Mouse (Mus musculus) Muller cell, postnatal 12 days (primary cell): ENCODE results near the gene Tbx19.

Experiments
- DNase-seq: peaks from one replicate; pipeline ENCODE4 v3.0.0-alpha.2; 2015; ENCODE audit errors: inconsistent ontology term

Gene Tbx19

GRCm38 (mm10) chr1:165185116-165185515 lies 24.5 kb upstream of the Tbx19 start:
- no peak for DNase-seq

DNA sequence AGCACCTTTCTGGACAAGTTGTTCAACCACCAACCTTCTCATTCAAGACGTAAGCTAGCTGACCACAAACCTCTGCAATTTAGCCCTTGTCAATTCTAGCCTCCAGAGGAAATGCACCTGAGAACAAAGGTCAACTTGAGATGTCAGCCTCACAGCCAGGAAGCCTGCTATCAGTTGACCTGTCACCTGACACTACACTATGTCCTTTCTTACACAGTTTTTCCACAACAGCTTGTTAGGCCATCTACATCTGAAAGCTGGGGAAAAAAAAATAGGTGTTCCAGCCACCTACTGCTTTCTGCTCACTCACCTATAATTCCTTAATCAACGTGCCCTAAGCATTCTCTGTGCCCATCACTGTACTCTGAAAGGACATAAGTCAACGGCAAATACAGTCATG lies 23.6 kb upstream of the Tbx19 start:
- no peak for DNase-seq

DNA sequence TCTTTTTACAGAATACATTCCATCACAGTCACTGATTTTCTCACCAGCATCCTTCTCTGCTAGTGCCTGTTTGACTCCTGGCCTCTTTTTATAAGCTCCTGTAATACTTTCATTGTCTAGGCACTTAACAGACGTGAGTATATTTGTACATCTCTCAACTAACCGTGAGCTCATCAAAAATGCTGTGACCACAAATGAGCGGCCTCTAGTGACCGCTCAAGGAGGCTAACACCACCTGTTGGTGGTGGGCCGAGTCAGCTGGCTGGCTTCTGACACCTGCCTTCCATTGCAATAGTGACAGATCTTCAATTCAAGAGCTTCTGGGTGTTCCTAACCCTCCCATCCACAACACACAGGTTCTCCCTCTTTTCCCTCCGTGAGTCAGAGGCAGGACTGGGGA lies 22.8 kb upstream of the Tbx19 start:
- no peak for DNase-seq

DNA sequence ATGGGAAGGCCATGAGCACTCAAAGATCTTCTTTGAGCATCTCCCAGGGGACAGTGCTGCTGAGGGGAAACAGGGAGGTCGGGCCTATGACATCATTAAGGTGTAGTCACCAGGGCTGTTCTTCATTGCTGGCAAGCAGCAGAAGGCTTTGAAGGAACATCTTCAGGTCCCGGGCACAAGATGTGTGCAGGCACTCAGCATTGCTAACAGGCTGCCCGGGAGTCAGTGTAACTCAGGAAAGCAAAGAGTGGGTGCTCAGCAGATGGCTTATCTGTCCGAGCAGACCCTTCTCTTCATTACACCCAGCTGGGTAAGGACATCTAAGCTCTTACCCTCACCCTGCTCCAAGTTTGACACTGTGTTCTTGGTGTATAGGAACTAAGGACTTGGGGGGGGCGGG lies 18.7 kb upstream of the Tbx19 start:
- no peak for DNase-seq

DNA sequence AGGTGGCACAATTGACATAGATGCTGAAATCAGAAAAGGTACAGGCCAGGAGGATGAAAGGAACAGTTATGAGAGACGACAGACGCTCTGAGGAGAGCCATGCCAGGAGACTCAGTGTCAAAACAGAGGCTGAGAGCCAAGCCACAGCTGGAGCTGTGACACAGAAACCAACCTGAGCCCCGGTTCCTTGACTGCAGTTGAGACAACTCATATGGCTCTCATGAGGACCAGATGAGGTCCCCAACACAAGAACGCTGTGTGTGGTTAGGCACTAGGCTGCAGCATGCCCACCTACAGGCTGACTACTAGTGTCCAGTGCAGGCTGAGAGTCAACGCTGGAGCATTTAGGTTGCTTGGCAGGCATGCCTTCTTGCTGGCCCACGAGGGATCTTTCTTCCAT lies 17.5 kb upstream of the Tbx19 start:
- DNase-seq, result no peak

GRCm38 (mm10) chr1:165174059-165174616 lies 13.6 kb upstream of the Tbx19 start:
- no peak for DNase-seq

GRCm38 (mm10) chr1:165171277-165171676 lies 10.7 kb upstream of the Tbx19 start:
- DNase-seq, result no peak

GRCm38 (mm10) chr1:165170157-165170556 lies 9.6 kb upstream of the Tbx19 start:
- no peak for DNase-seq

DNA sequence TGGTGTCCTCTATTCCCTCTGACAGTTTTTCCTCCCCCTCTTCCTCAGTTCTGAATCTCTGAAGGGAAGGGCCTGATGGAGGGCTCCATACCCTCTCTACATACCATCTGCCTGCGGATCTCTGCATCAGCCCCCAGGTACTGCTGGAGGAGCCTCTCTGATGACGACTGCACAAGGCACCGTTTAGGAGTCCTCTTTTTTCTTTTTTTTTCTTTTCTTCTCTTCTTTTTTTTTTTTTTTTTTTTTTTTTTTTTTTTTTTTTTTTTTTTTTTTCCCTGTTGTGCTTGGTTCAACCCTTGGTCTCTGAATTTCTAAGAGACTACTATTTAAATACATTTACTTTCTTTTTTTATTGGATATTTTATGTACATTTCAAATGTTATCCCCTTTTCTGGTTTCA lies 8.9 kb upstream of the Tbx19 start:
- DNase-seq, result no peak

GRCm38 (mm10) chr1:165164920-165165319 lies 4.3 kb upstream of the Tbx19 start:
- no peak for DNase-seq

GRCm38 (mm10) chr1:165158841-165159240 lies 1.7 kb downstream of the Tbx19 start:
- DNase-seq, result no peak

- DNase-seq, result no peak
These were observed 6.4 kb downstream of the Tbx19 start for GRCm38 (mm10) chr1:165154162-165154561.

DNA sequence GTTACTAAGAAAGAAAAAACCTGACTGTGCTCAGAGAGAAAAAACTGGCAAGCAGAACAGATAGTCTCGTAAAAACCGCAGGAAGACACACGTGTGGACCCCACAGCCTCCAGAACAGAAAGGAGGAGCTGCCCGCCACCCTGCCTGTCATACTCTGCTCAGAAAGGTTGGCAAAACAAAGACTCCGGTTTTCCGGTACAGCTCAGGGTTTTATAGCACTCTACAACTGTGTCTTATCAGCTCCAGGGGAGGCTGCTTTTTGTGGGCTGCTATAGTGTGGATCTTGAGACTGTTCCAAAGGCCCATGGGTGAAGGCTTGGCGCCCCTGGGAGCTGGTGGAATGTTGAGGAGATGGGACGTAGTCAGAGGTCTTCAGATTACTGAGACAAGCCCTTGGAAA lies 9.4 kb downstream of the Tbx19 start:
- no peak for DNase-seq

GRCm38 (mm10) chr1:165142343-165142916 lies 18.1 kb downstream of the Tbx19 start:
- DNase-seq, result no peak

DNA sequence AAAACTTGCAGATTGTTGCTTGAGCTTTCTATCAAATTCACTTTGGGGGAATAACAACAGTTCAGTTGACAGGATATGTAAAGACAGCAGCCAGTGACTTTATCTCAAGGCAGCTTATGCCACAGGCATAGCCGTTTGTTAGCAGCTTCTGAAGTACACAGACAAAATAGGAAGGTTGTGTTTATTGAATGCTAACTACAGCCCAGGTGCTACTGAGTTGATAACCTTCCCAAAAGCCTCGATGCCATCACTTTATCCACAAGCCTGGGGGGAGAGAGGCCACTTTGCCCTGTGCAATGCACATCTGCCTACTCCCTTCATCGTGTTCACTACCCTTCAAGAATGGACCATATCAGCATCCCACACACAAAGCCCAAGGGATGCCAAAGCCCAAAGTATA lies 20.3 kb downstream of the Tbx19 start:
- DNase-seq, result no peak

GRCm38 (mm10) chr1:165133858-165134257 lies 26.7 kb downstream of the Tbx19 start:
- no peak for DNase-seq

DNA sequence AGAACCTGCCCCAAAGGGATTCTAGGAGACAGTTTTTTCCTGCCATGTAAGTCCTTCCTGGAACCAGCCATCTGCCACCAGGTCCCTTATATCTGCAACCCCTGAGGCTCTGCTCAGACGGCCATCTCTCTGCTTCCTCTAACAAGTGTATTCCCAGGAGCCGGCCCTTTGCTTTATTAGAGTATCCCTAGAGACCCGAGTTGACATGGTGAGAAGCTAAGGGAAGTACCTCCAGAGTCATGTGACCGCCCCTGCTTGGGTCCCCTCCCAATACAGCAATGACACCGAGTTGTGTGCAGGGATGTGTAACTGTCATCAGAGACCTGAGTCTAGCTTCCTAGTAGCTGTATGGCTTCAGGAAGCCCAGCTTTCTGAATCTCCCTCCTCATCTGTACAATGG lies 27.3 kb downstream of the Tbx19 start:
- no peak for DNase-seq

- DNase-seq, result peak; percentile 49
These were observed 28.2 kb downstream of the Tbx19 start for GRCm38 (mm10) chr1:165132187-165132877.

DNA sequence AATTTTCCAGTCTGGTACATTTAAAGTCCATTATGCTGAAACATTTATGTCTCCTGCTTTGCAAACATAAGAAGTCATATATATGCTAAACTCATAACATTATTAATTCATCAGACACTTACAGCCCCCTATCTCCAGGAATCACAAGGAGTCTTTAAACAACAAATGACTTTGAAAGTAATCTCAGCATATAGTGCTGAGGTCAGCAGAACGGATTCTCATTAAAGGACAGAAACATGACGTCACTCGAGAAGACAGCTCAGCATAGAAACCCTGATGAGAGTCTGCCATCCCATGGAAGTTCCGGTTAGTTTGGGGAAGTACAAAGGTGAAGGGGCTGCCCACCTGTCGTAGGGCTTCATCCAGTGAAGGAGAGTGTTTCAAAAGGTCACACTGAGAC lies 31.0 kb downstream of the Tbx19 start:
- no peak for DNase-seq

DNA sequence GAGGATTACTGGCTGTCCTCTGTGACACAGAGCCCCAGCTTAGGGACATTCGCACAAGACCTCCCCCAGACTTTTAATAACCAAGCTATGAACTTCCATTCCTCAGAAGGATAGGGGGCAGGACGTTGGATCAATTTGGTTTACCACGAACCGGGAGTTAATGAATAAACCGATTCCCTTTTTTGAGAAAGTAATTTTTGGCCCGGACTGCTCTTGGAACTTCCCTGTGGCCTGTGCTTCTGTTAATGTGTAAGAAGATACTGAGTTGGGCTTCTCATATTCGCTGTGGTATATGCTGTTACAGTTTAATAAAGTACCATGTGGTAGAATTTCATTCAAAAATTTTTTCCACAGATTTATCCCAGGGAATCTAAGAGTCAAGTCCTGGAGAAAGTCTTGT lies 39.5 kb downstream of the Tbx19 start:
- no peak for DNase-seq

GRCm38 (mm10) chr1:165120349-165120898 lies 40.1 kb downstream of the Tbx19 start:
- DNase-seq, result peak; percentile 76

GRCm38 (mm10) chr1:165119760-165120159 lies 40.8 kb downstream of the Tbx19 start:
- no peak for DNase-seq

DNA sequence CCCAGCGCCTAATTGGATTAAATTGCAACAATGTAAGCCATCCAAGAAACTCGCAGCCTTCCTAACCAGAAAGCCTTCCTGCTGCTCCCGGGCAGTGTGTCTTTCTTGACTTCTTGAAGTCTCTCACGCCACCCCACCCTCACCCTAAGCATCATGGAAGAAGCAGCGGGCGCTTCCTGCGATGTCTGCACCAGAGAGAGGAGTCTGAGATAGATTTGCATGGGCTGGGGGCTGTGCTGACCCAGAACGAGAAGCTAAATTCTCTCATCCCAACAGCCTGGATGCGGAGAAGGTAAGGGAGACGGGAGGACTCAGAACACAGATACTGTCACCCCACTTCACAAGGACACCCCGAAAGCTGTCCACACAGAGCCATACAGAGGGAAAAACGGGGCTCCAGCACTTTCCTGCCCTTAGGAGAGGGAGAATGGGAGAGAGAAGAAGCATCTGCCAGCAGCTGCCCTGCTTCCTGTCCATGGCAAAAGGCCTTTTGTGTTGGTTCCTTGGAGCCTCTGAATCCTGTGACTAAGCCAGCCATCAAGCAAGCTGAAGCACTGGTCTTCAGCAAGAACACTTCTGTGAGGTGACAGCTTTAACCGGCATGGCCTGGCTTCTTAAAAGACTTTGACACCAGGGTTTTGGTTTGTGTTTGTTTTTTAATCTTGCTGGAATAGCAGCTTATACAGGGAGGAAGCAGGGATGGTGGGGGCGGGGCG lies 41.4 kb downstream of the Tbx19 start:
- DNase-seq, result no peak
